Mouse (Mus musculus) G1E (cell line): ENCODE results near the gene Galnt18. TPM values are rescaled to one million over a fixed set of nuclear protein-coding genes. Genes with fewer than 3 reads are reported as not detected.

Source experiments
- ATAC-seq: 2 replicates; pipeline ENCODE4 v1.8.0; 2016; ENCODE audit warnings: mild to moderate bottlenecking; ENCODE audit not compliant: insufficient number of reproducible peaks, poor library complexity, low FRiP score, severe bottlenecking; ENCODE audit errors: extremely low read depth
- DNase-seq: peaks from one replicate; pipeline ENCODE4 v3.0.0; 2012; ENCODE audit warnings: low spot score
- H3K27me3 ChIP-seq: 2 replicates; pipeline ENCODE4 v1.6.1; 2012; ENCODE audit warnings: mild to moderate bottlenecking, low read length, inconsistent platforms; ENCODE audit not compliant: insufficient read depth
- H3K36me3 ChIP-seq: replicated peaks from 2 replicates; pipeline ENCODE3; 2012; ENCODE audit warnings: mild to moderate bottlenecking, inconsistent platforms
- H3K4me1 ChIP-seq: 2 replicates; pipeline ENCODE4 v1.6.1; 2012; ENCODE audit warnings: low read depth, low read length, inconsistent platforms, mixed read lengths; ENCODE audit not compliant: insufficient read depth
- H3K4me3 ChIP-seq: 2 replicates; pipeline ENCODE4 v1.5.1; 2012; ENCODE audit warnings: low read depth, mild to moderate bottlenecking, inconsistent platforms, low read length, moderate library complexity, mixed read lengths
- H3K9me3 ChIP-seq: replicated peaks from 2 replicates; pipeline ENCODE4 v1.6.1; 2012; ENCODE audit warnings: inconsistent platforms
- CTCF ChIP-seq: IDR thresholded peaks from 2 replicates; pipeline ENCODE4 v1.5.1; 2012; ENCODE audit warnings: low read depth, low read length, inconsistent platforms, mixed read lengths
- GATA1 ChIP-seq: IDR thresholded peaks from 2 replicates; pipeline ENCODE4 v1.6.1; 2012; ENCODE audit warnings: borderline replicate concordance, low read length, inconsistent platforms, mixed read lengths
- GATA2 ChIP-seq: IDR thresholded peaks from 2 replicates; pipeline ENCODE4 v1.6.1; 2012; ENCODE audit warnings: low read depth, low read length, inconsistent platforms, borderline replicate concordance
- POLR2AphosphoS5 ChIP-seq: IDR thresholded peaks from 2 replicates; pipeline ENCODE4 v1.6.1; 2012; ENCODE audit warnings: low read depth, low read length, inconsistent platforms; ENCODE audit not compliant: insufficient replicate concordance
- TAL1 ChIP-seq: conservative IDR thresholded peaks from 2 replicates; pipeline ENCODE4 v1.6.1; 2012; ENCODE audit warnings: low read depth, low read length, inconsistent platforms, mixed read lengths
- polyA plus RNA-seq: library from polyadenylated mRNA; stranded (reverse); fragments of >175 nt; gene quantifications from 2 replicates; pipeline ENCODE4 v1.2.3, GENCODE M21; 2012
- total RNA-seq, 2 experiments: library from RNA; stranded (forward) in 1 of 2; stranded (reverse) in 1 of 2; fragments of 200-1000 nt in 1 of 2; fragments of >200 nt in 1 of 2; fragmentation: Nextera tagmentation in 1 of 2; gene quantifications; 2 replicates each; pipeline ENCODE4 v1.2.3; 2014 to 2017

Galnt18 gene
- total and polyA plus RNA-seq, 3 experiments, result not detected

GRCm38 (mm10) chr7:111776160-111776559 is 3.6 kb downstream of the Galnt18 start:
- H3K4me1 ChIP-seq, result no peaks in the 10 kb centered on the region
- DNase-seq (no peak), ATAC-seq (no peak)
- no peaks in the 10 kb centered on the region for H3K36me3 ChIP-seq
- peaks cover 25% of the 10 kb centered on the region for H3K9me3 ChIP-seq
- TF ChIP-seq TAL1 (no peak), POLR2AphosphoS5 (no peak), GATA2 (no peak), GATA1 (no peak), CTCF (no peak)
- no peak overlapping the region for H3K4me3 ChIP-seq
- H3K27me3 ChIP-seq, result no peaks in the 10 kb centered on the region; the same call in 1 of the 2 replicates

GRCm38 (mm10) chr7:111772398-111772797 is 7.4 kb downstream of the Galnt18 start:
- DNase-seq (no peak), ATAC-seq (no peak)
- Histone ChIP-seq H3K9me3 (peaks cover 12% of the 10 kb centered on the region), H3K27me3 (no peaks in the 10 kb centered on the region), H3K4me3 (no peak overlapping the region), H3K4me1 (no peaks in the 10 kb centered on the region), H3K36me3 (no peaks in the 10 kb centered on the region)
- TF ChIP-seq GATA2, result no peak
- no peak for TF ChIP-seq POLR2AphosphoS5
- TF ChIP-seq TAL1, result no peak

GRCm38 (mm10) chr7:111771251-111771801 is 8.5 kb downstream of the Galnt18 start:
- Histone ChIP-seq H3K27me3 (no peaks in the 10 kb centered on the region), H3K4me3 (no peak overlapping the region), H3K36me3 (no peaks in the 10 kb centered on the region), H3K4me1 (no peaks in the 10 kb centered on the region), H3K9me3 (peaks cover 14% of the 10 kb centered on the region)
- DNase-seq (no peak), ATAC-seq (no peak)
- no peak for TF ChIP-seq TAL1
- no peak for TF ChIP-seq CTCF

- Histone ChIP-seq H3K4me1 (no peaks in the 10 kb centered on the region), H3K4me3 (no peak overlapping the region), H3K9me3 (peaks cover 20% of the 10 kb centered on the region), H3K36me3 (no peaks in the 10 kb centered on the region), H3K27me3 (no peaks in the 10 kb centered on the region)
- DNase-seq (no peak), ATAC-seq (no peak)
- no peak for TF ChIP-seq CTCF
- no peak for TF ChIP-seq GATA1
- TF ChIP-seq POLR2AphosphoS5, result no peak
- TF ChIP-seq GATA2, result no peak
- no peak for TF ChIP-seq TAL1
Observed at GRCm38 (mm10) chr7:111770585-111770984, 9.2 kb downstream of the Galnt18 start.

GRCm38 (mm10) chr7:111766145-111766767 is 13.5 kb downstream of the Galnt18 start:
- no peak overlapping the region for H3K4me3 ChIP-seq

GRCm38 (mm10) chr7:111762754-111763153 is 17.0 kb downstream of the Galnt18 start:
- H3K4me3 ChIP-seq, result no peak overlapping the region
- no peaks in the 10 kb centered on the region for H3K4me1 ChIP-seq
- TF ChIP-seq CTCF (no peak), POLR2AphosphoS5 (no peak), GATA2 (no peak), GATA1 (no peak), TAL1 (no peak)
- no peaks in the 10 kb centered on the region for H3K36me3 ChIP-seq
- ATAC-seq (no peak), DNase-seq (no peak)
- no peaks in the 10 kb centered on the region for H3K27me3 ChIP-seq
- H3K9me3 ChIP-seq, result peaks cover 19% of the 10 kb centered on the region

More at GRCm38 (mm10) chr7:111766145-111766767, 13.5 kb downstream of the Galnt18 start:
- TF ChIP-seq POLR2AphosphoS5 (no peak), GATA2 (no peak), GATA1 (no peak), TAL1 (no peak), CTCF (no peak)
- Histone ChIP-seq H3K9me3 (peaks cover 22% of the 10 kb centered on the region), H3K36me3 (no peaks in the 10 kb centered on the region), H3K4me1 (no peaks in the 10 kb centered on the region), H3K27me3 (no peaks in the 10 kb centered on the region)
- ATAC-seq, result no peak
- no peak for DNase-seq
